Mouse (Mus musculus): Measurements from ENCODE around the gene Art1. TPM values are rescaled to one million over a fixed set of nuclear protein-coding genes. Genes with fewer than 3 reads are reported as not detected.
A peak's percentile ranks its signal among the peaks of the same experiment; 100 is the strongest.

The Art1 gene
- polyA plus RNA-seq (2016; fragmentation: Nextera tagmentation; extraction: Ambion mirVana) = 0.42 and 0.46 TPM in 2 replicates

DNA sequence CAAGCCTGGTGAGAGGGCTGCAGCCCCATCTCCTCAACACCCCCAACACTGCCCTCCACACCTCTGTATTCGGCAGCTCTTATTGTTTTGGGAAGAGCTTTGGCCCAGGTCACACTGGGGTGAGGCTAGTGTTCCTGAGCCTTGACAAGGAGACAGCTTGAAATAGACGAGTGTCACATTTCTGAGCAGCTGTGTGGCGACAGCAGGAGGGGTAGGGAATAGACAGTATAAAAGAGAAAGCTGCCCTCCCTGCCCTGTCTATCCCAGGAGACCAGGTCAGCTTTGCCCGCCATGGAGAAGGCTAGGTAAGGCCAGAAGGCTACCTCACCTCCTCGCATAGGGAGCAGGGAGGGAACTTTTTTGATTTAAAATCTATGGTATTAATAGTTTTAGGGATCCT lies at the start of gene Art1:
Art1 (plus strand) TSS at position 257 of the 400 bp plus-strand sequence.
- Histone ChIP-seq H3K4me1 (peaks cover 20% of the 10 kb centered on the region), H3K27ac (replicated peaks) (no peak within 1 kb of the TSS), H3K4me2 (replicated peaks) (no peak within 1 kb of the TSS), H3K27me3 (0 out of 2 replicates have a peak, but pooled peaks cover 17% of the 10 kb centered on the region), H3K4me3 (no peak within 1 kb of the TSS), H3K9ac (replicated peaks) (no peak within 1 kb of the TSS), H3K9me3 (no peaks in the 10 kb centered on the region), H3K36me3 (no peaks in the 10 kb centered on the region)
- ATAC-seq (ENCODE audit: low FRiP score, low read depth) = no peak
- 36% methylated on average over 5 of the region's 5 CpGs for WGBS

- 93% methylated on average over 3 of the region's 3 CpGs for WGBS
- H3K4me2 ChIP-seq (replicated peaks) = no peak overlapping the region
- no peaks in the 10 kb centered on the region for H3K9me3 ChIP-seq
- no peak overlapping the region for H3K4me3 ChIP-seq
- H3K4me1 ChIP-seq = peaks cover 18% of the 10 kb centered on the region
- no peaks in the 10 kb centered on the region for H3K27me3 ChIP-seq
- H3K27ac ChIP-seq (replicated peaks) = no peak overlapping the region
- peaks cover 15% of the 10 kb centered on the region for H3K36me3 ChIP-seq
- no peak overlapping the region for H3K9ac ChIP-seq (replicated peaks)
- ATAC-seq (ENCODE audit: low FRiP score, low read depth) = no peak
Measured at GRCm38 (mm10) chr7:102061353-102061752, 40.2 kb upstream of the Art1 start.

DNA sequence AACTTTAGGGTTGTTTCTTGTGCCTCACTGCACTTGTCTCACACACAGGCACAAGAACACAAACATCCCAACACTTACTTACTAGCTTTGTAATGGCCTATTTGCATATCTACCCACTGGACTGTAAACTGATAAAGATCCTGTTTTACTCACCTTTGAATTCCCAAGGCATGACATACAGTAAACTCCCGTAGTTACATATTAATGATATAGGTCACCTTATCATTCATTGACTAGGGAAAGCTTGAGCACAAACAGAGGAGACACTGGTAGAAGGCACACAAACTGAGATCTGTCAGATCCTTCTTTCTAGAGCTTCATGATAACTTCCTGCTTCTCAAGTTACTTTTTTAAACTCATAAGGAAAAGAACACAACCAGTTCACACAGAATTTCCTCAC lies 39.3 kb upstream of the Art1 start:
- Histone ChIP-seq H3K27ac (replicated peaks) (no peak overlapping the region), H3K4me1 (peaks cover 22% of the 10 kb centered on the region), H3K36me3 (peaks cover 13% of the 10 kb centered on the region), H3K4me2 (replicated peaks) (no peak overlapping the region), H3K4me3 (no peak overlapping the region), H3K27me3 (no peaks in the 10 kb centered on the region), H3K9me3 (no peaks in the 10 kb centered on the region), H3K9ac (replicated peaks) (no peak overlapping the region)
- ATAC-seq (ENCODE audit: low FRiP score, low read depth) = no peak
- 98% methylated on average over 1 of the region's 1 CpGs for WGBS

- Histone ChIP-seq H3K4me1 (peaks cover 22% of the 10 kb centered on the region), H3K4me2 (replicated peaks) (peak overlapping the region; percentile 72), H3K27ac (replicated peaks) (no peak overlapping the region), H3K27me3 (no peaks in the 10 kb centered on the region), H3K9me3 (no peaks in the 10 kb centered on the region), H3K36me3 (peaks cover 5% of the 10 kb centered on the region), H3K9ac (replicated peaks) (peak overlapping the region; percentile 67), H3K4me3 (peak overlapping the region; percentile 66)
- no peak for ATAC-seq (ENCODE audit: low FRiP score, low read depth)
- WGBS = 93% methylated on average over 9 of the region's 9 CpGs
Measured at GRCm38 (mm10) chr7:102063891-102064290, 37.7 kb upstream of the Art1 start.

- H3K27ac ChIP-seq (replicated peaks) = peak overlapping the region; percentile 77
- H3K36me3 ChIP-seq = no peaks in the 10 kb centered on the region
- peaks cover 22% of the 10 kb centered on the region for H3K4me1 ChIP-seq
- peak overlapping the region; percentile 66 for H3K4me3 ChIP-seq
- 0% methylated on average over 9 of the region's 9 CpGs for WGBS
- no peaks in the 10 kb centered on the region for H3K27me3 ChIP-seq
- H3K9ac ChIP-seq (replicated peaks) = peak overlapping the region; percentile 67
- H3K4me2 ChIP-seq (replicated peaks) = peak overlapping the region; percentile 72
- ATAC-seq (ENCODE audit: low FRiP score, low read depth) = peak; percentile 39
- H3K9me3 ChIP-seq = no peaks in the 10 kb centered on the region
Measured at GRCm38 (mm10) chr7:102064655-102065045, 36.9 kb upstream of the Art1 start.

DNA sequence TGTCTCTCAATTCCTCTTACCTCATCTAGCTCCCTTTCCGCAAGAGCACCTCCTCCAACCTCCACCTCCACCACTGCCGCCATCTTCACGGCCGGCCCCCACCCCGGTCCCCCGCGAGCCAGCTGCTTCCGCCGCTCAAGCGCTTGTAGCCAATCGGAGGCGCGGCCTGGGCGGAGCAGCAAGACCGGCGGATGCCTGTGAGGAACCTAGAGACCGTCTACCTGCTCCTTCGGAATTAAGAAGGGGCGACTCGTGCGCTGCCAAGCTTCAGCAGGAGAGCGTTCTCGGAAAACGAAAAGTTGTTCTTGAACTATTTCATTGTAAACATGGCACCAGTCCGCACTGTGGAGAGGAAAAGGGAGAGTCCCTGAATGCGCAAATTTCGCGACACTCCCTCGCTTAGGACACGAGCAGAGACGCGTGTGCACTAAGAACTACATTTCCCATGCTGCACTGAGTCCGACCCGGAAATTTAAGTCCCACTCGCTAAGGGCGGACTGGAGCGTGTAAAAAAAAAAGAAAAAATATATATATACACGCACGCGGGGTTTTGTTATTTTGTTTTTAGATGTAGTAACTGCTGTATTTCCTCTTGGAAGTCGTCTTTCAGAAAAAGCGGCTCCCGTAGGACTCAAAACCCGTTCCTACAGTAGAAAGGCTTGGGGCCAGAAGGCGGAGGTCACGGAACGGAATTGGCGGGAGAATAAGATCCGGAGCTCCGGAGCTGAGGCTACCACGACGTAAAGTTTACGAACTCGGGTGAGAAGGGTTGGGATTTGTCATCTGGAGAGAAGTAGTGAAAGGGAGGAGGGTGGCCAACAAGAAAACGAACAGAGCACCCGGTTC lies 36.3 kb upstream of the Art1 start, which contains the start of the genes Rnf121, Xndc1 and Xntrpc:
Rnf121 (minus strand) TSS at position 424 of the 846 bp plus-strand sequence.
Xndc1 (plus strand) TSS at position 466 of the 846 bp plus-strand sequence.
Xntrpc (plus strand) TSS at position 668 of the 846 bp plus-strand sequence.
- Histone ChIP-seq H3K27me3 (no peaks in the 10 kb centered on the region), H3K27ac (replicated peaks) (peak within 1 kb of the TSS; percentile 77), H3K4me2 (replicated peaks) (peak within 1 kb of the TSS; percentile 72), H3K9me3 (no peaks in the 10 kb centered on the region), H3K9ac (replicated peaks) (peak within 1 kb of the TSS; percentile 67), H3K36me3 (no peaks in the 10 kb centered on the region), H3K4me1 (peaks cover 22% of the 10 kb centered on the region), H3K4me3 (peak within 1 kb of the TSS; percentile 66)
- peak; percentile 99 for ATAC-seq (ENCODE audit: low FRiP score, low read depth)
- under 1% methylated on average over 56 of the region's 56 CpGs for WGBS

DNA sequence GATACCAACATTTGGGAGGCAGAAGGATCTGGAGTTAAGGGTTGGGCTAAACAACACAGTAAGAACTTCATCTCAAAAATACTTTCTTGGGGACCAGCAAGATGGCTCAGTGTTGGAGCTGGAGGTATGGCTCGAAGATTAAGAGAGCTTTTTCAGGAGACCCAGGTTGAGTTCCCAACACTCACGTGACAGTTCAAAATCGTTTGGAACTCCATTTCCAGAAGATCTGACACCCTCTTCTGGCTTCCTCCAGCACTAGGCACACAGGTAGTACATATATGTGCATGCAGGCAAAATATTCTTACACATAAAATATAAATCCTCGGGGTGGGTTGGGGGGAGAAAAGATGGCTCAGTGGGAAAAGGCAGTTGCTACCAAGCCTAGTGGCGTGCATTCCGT lies 35.2 kb upstream of the Art1 start:
- no peaks in the 10 kb centered on the region; the same call in 1 of the 2 replicates for H3K36me3 ChIP-seq
- peak overlapping the region; percentile 72 for H3K4me2 ChIP-seq (replicated peaks)
- no peak for ATAC-seq (ENCODE audit: low FRiP score, low read depth)
- no peak overlapping the region for H3K27ac ChIP-seq (replicated peaks)
- H3K9ac ChIP-seq (replicated peaks) = peak overlapping the region; percentile 67; the same call in 1 of the 2 replicates
- H3K27me3 ChIP-seq = no peaks in the 10 kb centered on the region
- peak overlapping the region; percentile 66 for H3K4me3 ChIP-seq
- WGBS = 83% methylated on average over 6 of the region's 6 CpGs
- H3K9me3 ChIP-seq = no peaks in the 10 kb centered on the region
- H3K4me1 ChIP-seq = peaks cover 22% of the 10 kb centered on the region

- Histone ChIP-seq H3K27me3 (no peaks in the 10 kb centered on the region), H3K9me3 (no peaks in the 10 kb centered on the region), H3K9ac (replicated peaks) (no peak overlapping the region), H3K4me2 (replicated peaks) (no peak overlapping the region), H3K4me1 (no peaks in the 10 kb centered on the region), H3K4me3 (no peak overlapping the region), H3K36me3 (peaks cover 81% of the 10 kb centered on the region), H3K27ac (replicated peaks) (no peak overlapping the region)
- ATAC-seq (ENCODE audit: low FRiP score, low read depth) = no peak
- 79% methylated on average over 7 of the region's 7 CpGs for WGBS
Measured at GRCm38 (mm10) chr7:102076714-102077296, 24.7 kb upstream of the Art1 start.

DNA sequence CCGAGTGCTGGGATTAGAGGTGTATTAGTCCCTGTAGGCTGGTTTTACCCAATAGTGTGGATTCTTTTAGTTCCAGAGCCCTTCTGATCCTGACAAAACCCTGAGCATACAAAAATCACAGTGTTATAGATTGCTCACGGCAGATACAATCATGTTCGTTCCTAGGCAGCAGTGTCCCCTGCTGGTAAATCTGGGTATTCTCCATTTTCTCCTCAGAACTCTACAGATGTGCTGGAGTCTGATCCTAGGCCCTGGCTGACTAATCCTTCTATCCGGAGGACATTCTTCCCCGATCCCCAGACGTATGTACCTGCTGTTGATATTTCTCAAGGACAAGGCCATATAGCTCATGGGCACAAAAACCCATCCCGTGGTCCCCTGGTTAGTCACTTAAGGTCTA lies 23.0 kb upstream of the Art1 start:
- 80% methylated on average over 7 of the region's 7 CpGs for WGBS
- no peak overlapping the region for H3K9ac ChIP-seq (replicated peaks)
- no peak for ATAC-seq (ENCODE audit: low FRiP score, low read depth)
- H3K27ac ChIP-seq (replicated peaks) = no peak overlapping the region
- no peak overlapping the region for H3K4me3 ChIP-seq
- no peaks in the 10 kb centered on the region for H3K9me3 ChIP-seq
- H3K36me3 ChIP-seq = peaks cover 83% of the 10 kb centered on the region
- H3K27me3 ChIP-seq = no peaks in the 10 kb centered on the region
- no peak overlapping the region for H3K4me2 ChIP-seq (replicated peaks)
- H3K4me1 ChIP-seq = no peaks in the 10 kb centered on the region

- H3K4me3 ChIP-seq = no peak overlapping the region
- H3K9me3 ChIP-seq = no peaks in the 10 kb centered on the region
- no peak overlapping the region for H3K4me2 ChIP-seq (replicated peaks)
- H3K27ac ChIP-seq (replicated peaks) = no peak overlapping the region
- ATAC-seq (ENCODE audit: low FRiP score, low read depth) = no peak
- H3K9ac ChIP-seq (replicated peaks) = no peak overlapping the region
- peaks cover 83% of the 10 kb centered on the region for H3K36me3 ChIP-seq
- H3K4me1 ChIP-seq = no peaks in the 10 kb centered on the region
- H3K27me3 ChIP-seq = no peaks in the 10 kb centered on the region
- WGBS = 96% methylated on average over 8 of the region's 8 CpGs
Measured at GRCm38 (mm10) chr7:102080311-102080710, 21.2 kb upstream of the Art1 start.

GRCm38 (mm10) chr7:102081784-102082183 lies 19.8 kb upstream of the Art1 start:
- WGBS = 92% methylated on average over 5 of the region's 5 CpGs

DNA sequence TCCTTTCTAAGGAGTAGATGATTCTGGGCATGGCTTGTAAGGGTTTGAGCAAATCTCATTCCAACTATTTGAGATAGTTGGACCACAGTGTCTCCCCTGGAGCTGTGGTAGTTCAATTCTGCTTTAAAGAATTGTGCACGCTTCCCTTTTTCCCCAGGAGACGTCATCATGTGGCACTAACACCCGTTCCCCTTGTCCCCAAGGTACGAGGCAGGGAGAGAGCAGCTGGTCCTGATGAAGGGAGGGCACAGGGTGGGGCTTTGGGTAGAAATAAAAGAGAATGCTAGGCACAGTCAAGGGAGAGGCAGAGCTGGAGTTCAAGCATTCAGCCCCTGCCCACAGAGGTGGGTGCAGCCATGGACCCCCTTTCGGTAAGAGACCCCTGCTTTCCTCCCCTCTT lies 18.7 kb upstream of the Art1 start, which contains the start of gene Trpc2:
Trpc2 (plus strand) TSS at position 301 of the 400 bp plus-strand sequence.
- Histone ChIP-seq H3K4me1 (no peaks in the 10 kb centered on the region), H3K4me3 (no peak within 1 kb of the TSS), H3K36me3 (peaks cover 71% of the 10 kb centered on the region), H3K9ac (replicated peaks) (no peak within 1 kb of the TSS), H3K9me3 (no peaks in the 10 kb centered on the region), H3K4me2 (replicated peaks) (no peak within 1 kb of the TSS), H3K27ac (replicated peaks) (no peak within 1 kb of the TSS), H3K27me3 (no peaks in the 10 kb centered on the region)
- ATAC-seq (ENCODE audit: low FRiP score, low read depth) = no peak
- WGBS = 86% methylated on average over 5 of the region's 5 CpGs

More at GRCm38 (mm10) chr7:102081784-102082183, 19.8 kb upstream of the Art1 start:
- H3K4me2 ChIP-seq (replicated peaks) = no peak overlapping the region
- no peaks in the 10 kb centered on the region for H3K9me3 ChIP-seq
- H3K27me3 ChIP-seq = no peaks in the 10 kb centered on the region
- no peak for ATAC-seq (ENCODE audit: low FRiP score, low read depth)
- H3K4me1 ChIP-seq = no peaks in the 10 kb centered on the region
- H3K36me3 ChIP-seq = peaks cover 81% of the 10 kb centered on the region
- H3K27ac ChIP-seq (replicated peaks) = no peak overlapping the region
- no peak overlapping the region for H3K9ac ChIP-seq (replicated peaks)
- H3K4me3 ChIP-seq = no peak overlapping the region
